Mouse (Mus musculus): Measurements from ENCODE around the gene Numbl.

The Numbl gene

GRCm38 (mm10) chr7:27257046-27257851, 984 bp upstream of the Numbl start:
- no peak for DNase-seq

- DNase-seq: no peak
Measured at GRCm38 (mm10) chr7:27257852-27258204, 405 bp upstream of the Numbl start.

- no peak for DNase-seq
Measured at GRCm38 (mm10) chr7:27259271-27259721, 1.1 kb downstream of the Numbl start.

DNA sequence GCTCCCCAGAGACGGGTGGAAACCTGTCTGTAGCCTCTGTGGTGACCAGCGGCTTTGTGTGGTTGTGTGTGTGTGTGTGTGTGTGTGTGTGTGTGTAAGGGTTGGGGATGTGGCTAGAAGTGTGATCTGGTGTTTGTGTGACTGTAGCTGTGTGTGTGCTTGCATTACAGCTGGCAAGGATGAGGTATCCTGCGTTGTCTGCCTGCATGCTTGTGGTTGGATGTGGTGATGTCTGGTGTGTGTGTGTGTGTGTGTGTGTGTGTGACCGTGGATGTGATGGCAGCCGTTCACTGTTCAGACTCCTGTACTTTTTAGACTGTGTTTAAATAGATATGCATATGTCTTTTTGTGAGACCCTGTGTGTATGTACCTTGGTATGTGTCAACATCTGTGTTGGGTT, 1.5 kb downstream of the Numbl start:
- DNase-seq: no peak

DNA sequence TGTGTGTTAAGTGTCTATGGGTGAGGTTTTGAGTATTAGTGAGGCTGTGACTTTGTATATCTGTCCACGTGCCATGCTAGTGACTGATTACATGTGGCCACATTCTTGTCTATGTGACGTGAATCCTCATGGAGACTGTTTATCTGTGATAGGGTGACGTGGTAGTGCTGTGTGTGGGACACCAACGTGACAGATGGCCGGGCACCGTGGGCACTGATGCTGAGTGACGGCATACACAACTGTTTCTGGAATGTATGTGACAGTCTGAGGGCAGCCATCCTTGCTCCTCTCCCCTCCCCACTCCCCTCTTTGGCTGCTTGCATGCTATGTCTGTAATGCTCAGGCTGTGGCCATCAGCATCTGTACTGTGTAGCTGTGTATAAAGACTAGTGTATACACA, 2.6 kb downstream of the Numbl start:
- no peak for DNase-seq

GRCm38 (mm10) chr7:27261888-27262287, 3.7 kb downstream of the Numbl start:
- DNase-seq: no peak

GRCm38 (mm10) chr7:27264761-27265160, 6.5 kb downstream of the Numbl start:
- DNase-seq: no peak

DNA sequence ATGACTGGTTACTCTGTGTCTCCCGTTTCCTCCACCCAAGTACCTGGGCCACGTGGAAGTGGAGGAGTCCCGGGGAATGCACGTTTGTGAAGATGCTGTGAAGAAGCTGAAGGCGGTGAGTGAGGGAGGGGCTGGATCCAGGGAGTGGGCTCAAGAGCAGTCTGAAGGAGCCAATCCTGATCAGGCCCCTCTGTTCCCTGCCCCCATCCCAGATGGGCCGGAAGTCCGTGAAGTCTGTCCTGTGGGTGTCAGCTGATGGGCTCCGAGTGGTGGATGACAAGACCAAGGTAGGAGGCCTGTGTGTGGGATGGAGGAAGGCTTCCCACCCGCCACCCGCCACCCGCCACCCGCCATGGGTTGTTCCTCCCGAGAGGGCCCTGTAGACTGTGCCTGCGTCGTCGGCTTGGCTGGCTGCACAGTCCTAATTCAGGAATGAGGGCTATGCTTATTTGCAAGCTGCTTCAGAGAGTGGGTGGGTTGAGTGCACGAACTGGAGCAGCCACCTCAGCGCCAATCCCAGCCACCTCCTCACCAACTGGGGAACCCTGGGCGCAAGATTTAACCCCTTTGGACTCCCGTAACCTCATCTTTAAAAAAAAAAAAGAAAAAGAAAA, 8.4 kb downstream of the Numbl start:
- DNase-seq: no peak

GRCm38 (mm10) chr7:27271423-27271822, 13.2 kb downstream of the Numbl start:
- no peak for DNase-seq

GRCm38 (mm10) chr7:27273739-27274351, 15.6 kb downstream of the Numbl start:
- DNase-seq: no peak

GRCm38 (mm10) chr7:27274916-27275315, 16.7 kb downstream of the Numbl start:
- no peak for DNase-seq

DNA sequence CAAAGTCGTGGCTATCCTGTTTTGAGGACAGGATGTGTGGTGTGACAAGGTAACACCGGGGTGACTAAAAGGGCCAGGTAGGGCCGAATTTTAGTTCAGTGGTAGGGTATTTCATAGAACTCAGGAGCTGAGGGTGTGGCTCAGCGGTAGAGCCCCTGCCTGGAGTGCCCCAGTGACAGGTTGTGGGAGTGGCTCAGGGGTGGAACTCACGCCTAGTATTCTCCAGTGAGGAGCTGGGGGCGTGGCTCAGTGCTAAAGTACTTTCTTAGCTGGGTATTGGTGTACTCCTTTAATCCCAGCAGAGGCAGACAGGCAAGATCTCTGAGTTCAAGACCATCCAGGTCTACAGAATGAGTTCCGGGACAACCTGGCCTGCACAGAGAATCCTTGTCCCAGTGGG, 17.8 kb downstream of the Numbl start:
- no peak for DNase-seq

DNA sequence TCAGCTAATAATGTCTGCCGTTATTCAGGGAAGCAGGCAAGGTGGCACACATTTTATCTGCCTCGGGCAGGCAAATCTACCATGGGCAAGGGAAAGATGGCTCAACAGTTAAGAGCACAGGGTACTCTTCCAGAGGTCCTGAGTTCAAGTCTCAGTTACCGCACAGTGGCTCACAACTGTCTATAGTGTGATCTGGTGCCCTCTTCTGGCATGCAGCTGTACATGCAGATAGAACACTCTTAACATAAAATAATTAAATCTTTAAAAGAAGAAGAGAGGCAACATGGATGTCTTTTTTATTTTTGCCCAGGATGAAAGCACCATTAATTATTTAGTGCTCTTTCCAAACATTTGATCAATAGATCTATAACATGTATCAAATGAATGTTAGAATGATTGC, 19.0 kb downstream of the Numbl start:
- no peak for DNase-seq

DNA sequence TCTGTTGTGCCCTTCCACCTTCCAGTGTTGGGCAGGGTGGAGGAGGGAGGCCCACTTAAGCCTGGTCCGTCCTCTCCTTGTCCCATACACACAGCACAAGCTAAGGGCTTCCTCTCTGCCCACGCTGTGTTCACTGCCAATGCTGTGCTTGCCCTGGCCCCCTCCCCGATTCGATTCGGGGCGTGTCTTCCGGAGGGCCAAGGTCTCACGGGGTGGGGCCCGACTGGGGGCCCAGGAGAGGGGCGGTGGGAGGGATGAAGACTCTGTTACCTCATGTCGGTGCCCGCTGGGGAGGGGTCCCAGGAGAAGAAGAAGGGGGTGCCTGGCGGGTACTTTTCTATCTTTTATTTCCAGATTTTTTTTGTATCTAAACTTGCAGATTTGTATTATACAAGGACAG, 23.5 kb downstream of the Numbl start:
- no peak for DNase-seq

DNA sequence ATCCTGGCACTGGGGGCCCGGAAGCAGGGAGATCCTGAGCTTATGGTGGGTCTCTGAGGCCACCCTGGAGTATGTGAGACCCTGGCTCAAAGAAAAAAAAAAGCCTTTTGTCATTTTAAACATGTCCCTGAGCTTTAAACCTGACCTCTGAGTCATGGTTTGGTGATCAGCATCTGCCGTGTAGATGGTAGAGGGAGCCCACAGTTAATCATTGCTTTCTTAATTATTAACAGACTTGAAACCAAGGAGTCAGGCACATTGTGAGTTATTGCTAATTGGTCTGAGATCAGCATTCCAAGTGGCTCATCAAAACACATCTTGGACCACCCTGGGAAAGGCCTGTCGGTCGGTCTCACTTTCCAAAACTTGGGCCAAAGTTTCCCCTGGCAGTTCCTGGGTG, 24.0 kb downstream of the Numbl start:
- DNase-seq: no peak

GRCm38 (mm10) chr7:27284865-27285697, 26.8 kb downstream of the Numbl start:
- no peak for DNase-seq

- DNase-seq: no peak
Measured at GRCm38 (mm10) chr7:27285698-27286066, 27.4 kb downstream of the Numbl start.

- no peak for DNase-seq
Measured at GRCm38 (mm10) chr7:27288732-27289131, 30.5 kb downstream of the Numbl start.

DNA sequence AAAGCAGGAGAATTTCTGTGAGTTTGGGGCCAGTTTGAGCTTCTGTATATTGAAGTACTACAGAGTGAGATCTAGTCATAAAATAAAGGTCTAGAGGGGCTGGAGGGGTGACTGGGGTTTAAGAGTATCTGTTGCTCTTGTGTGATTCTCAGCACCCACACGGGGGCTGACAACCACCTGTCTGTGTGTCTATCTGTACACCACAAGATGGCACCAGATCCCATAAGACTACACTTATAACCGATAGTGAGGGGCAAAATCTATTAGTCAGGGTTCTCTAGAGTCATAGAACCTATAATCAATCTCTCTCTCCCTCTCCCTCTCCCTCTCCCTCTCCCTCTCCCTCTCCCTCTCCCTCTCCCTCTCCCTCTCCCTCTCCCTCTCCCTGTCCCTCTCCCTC, 32.3 kb downstream of the Numbl start:
- no peak for DNase-seq

DNA sequence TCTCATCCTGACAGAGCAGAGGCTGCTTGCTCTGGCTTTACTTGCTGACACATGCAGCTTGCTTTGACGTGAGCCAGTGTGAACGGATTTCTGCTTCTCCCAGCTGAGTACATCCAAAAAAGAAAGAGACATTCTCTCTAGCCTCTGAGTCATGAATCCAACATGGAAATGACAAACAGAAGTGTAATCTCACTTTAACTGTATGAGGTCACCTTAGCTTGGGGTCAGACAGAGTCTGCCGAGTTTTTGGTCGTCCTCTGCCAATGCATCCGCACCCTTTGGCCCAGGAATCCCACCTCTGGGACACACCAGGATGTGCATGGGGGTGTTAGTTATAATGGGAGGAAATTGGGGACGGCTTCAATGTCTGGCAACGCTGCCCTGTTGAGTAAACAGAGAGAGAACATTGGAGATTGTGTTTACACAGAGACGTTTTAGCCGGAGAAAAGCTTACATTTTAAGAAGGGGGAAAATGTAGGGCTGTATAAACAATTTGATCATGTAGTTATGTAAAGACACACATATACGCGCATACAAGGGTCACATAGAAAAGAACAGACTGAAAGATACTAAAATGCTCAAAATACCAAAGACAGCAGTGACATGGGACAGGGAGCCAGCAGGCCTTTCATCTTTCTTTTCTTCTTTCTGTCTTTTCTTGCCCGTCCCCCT, 33.7 kb downstream of the Numbl start:
- DNase-seq: no peak

DNA sequence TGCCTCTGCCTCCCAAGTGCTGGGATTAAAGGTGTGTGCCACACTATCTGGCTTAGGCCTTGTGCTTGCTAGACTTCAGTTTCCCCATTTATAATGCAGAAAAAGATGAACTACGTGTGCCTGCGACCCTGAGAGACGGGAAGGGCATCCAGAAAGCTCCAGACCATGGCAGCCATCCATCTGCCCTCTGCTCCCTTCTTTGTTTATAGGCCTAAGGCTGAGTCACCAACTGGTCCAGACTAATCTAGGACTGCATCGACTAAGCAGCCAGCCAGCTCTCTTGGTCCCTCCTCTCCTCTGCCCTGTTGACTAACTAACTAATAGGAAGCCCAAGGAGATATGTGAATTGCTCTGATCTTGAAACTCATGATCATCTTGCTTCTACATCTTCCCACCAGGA, 37.7 kb downstream of the Numbl start:
- no peak for DNase-seq

DNA sequence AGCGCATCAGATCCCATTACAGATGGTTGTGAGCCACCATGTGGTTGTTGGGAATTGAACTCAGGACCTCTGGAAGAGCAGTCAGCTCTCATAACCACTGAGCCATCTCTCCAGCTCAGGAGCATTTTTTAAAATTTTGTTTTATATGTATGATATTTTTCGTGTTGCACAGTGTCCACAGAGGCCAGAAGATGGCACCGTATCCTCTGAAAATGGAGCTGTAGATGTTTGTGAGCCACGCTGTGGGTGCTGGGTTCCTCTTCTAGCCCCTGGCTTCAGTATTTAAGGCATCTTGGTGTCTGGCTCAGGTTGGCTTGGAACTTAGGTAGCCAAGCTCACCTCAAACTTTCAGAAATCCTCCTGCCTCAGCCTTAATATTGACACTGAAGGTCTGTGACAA, 38.3 kb downstream of the Numbl start:
- DNase-seq: no peak

Measured in thymus, adult 18-20 months (tissue).